Mouse (Mus musculus) neutrophil, adult 65 days (primary cell): ENCODE data around the gene Gabrr1. TPM values are rescaled to one million over a fixed set of nuclear protein-coding genes. Genes with fewer than 3 reads are reported as not detected.

Experiments used
- total RNA-seq: library from RNA; stranded (reverse); gene quantifications from 2 replicates; pipeline ENCODE4 v1.2.4, GENCODE M21; 2023

Gabrr1 gene
- not detected in 2 replicates for total RNA-seq

DNA sequence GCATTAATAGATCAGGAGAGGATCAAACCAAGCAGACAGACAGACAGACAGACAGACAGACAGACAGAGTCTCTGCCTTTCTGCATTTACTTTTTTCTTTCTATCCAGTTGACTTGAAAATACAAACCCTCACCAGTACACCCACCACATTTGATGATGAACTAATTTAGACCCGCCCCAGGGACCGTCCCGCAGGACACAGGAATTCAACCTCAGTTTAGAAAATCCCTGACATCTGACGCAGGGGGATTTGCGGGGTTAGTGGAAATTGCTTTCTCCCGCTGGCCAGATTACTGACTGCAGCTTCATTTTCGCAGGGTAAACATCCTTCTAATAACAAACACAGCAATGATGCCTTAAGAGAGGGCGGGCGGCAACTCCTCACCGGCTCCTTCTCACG is at the start of gene Gabrr1:
TSS of gene Gabrr1 (plus strand) at position 301 of the 400 bp plus-strand sequence.

GRCm38 (mm10) chr4:33189735-33190036 is 57.4 kb downstream of the Gabrr1 start, which contains the start of gene Pm20d2:
TSS of gene Pm20d2 (minus strand) at chr4:33189737.

GRCm38 (mm10) chr4:33208881-33209841 is 76.8 kb downstream of the Gabrr1 start, which contains the start of gene Srsf12:
TSS of gene Srsf12 (plus strand) at chr4:33208991.

Other genes starting within 250 kb of the Gabrr1 start
- 0.98 TPM in 1 of 2 replicates, not detected in the other for gene Ankrd6, start 181.7 kb upstream of the Gabrr1 start, total RNA-seq
- gene Rragd, start 149.5 kb upstream of the Gabrr1 start, total RNA-seq = 0.57 and 1.0 TPM in 2 replicates
- gene Ube2j1, start 101.1 kb upstream of the Gabrr1 start, total RNA-seq = 65.8 and 68.6 TPM in 2 replicates
- not detected in 2 replicates for gene Gabrr2, start 69.5 kb upstream of the Gabrr1 start, total RNA-seq
- gene Pm20d2, start 57.2 kb downstream of the Gabrr1 start, total RNA-seq = not detected in 2 replicates
- not detected in 2 replicates for gene Srsf12, start 76.5 kb downstream of the Gabrr1 start, total RNA-seq
- gene Pnrc1, start 157.6 kb downstream of the Gabrr1 start, total RNA-seq = 456 and 470 TPM in 2 replicates
- 25.8 and 38.5 TPM in 2 replicates for gene Rngtt, start 177.8 kb downstream of the Gabrr1 start, total RNA-seq